Comparison of ENCODE assay signal across 8 mouse cellular contexts in the genomic region with DNA sequence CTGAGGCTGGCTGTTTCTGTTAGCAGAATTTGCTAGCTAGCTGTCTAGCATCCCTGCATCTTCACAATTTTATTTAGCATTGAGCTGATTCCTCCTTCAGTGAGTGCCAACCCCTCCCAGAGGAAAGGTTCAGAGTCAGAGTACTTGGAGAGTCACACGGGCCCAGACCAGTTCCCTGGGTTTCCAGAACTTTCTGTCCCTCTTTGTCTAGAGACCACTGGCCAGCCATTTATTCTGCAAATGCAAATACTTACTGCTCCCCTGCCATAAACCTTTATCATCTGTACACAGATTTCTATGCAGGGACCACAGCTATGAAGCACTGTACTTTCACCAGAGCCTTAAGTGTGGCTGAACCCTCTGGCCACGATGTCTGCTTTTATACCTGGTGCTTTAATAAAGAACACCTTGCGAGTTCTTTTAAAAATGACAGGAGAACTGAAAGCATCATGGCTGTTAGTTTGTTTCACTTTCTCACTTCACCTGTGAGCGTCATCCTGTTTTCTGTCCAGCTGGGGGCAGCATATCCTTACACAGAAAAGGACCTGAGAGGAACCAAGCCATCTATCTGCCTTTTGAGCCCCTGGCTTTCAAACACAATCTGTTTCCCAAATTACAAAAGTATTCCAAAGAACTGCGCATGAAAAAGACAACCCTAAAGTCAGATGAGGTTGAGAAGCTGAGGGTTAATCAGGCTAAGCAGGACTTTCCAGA.
DNase-seq lines count a peak whose midpoint lies in the region; ATAC-seq and TF ChIP-seq lines count a peak whose summit lies in the region.

No protein-coding gene starts in this region.

- no peaks in the 10 kb centered on the region for H3K9me3 ChIP-seq in liver, embryonic 12.5 days (replicated peaks)
- no peaks in the 10 kb centered on the region for H3K9me3 ChIP-seq in liver, embryonic 14.5 days (ENCODE audit: control insufficient read depth, low read length)
- H3K9me3 ChIP-seq in neural tube, embryonic 14.5 days (ENCODE audit: control insufficient read depth, low read length), result no peaks in the 10 kb centered on the region

- TF ChIP-seq CTCF in liver, adult 2 months (IDR thresholded peaks at IDR 0.05; ENCODE audit: low read depth, low read length), result peak; percentile 26
- peak; percentile 39; the same call in 1 of the 2 replicates for TF ChIP-seq CTCF in liver, embryonic 14.5 days (IDR thresholded peaks at IDR 0.05; ENCODE audit: low read depth)

- TF ChIP-seq EP300 in liver, embryonic 14.5 days (IDR thresholded peaks at IDR 0.05; ENCODE audit: low read depth), result no peak

- 24% methylated on average over 5 of the region's 5 CpGs for WGBS in liver, adult 2 months
- WGBS in liver, embryonic 12.5 days (ENCODE audit: insufficient replicate concordance), result 35% methylated on average over 5 of the region's 5 CpGs
- 22% methylated on average over 5 of the region's 5 CpGs for WGBS in liver, embryonic 14.5 days (ENCODE audit: insufficient replicate concordance)
- WGBS in neural tube, embryonic 14.5 days, result 39% methylated on average over 5 of the region's 5 CpGs

- no peaks in the 10 kb centered on the region for H3K36me3 ChIP-seq in liver, adult 2 months (ENCODE audit: control insufficient read depth, insufficient read depth, low read length)
- no peaks in the 10 kb centered on the region for H3K36me3 ChIP-seq in liver, embryonic 12.5 days
- no peaks in the 10 kb centered on the region for H3K36me3 ChIP-seq in liver, embryonic 14.5 days (replicated peaks; ENCODE audit: control insufficient read depth, insufficient read depth, low read depth)
- H3K36me3 ChIP-seq in neural tube, embryonic 14.5 days (ENCODE audit: control insufficient read depth, insufficient read depth, low read length), result no peaks in the 10 kb centered on the region

- H3K9ac ChIP-seq in liver, adult 2 months (ENCODE audit: low read depth, low read length), result no peak overlapping the region
- H3K9ac ChIP-seq in liver, embryonic 12.5 days, result no peak overlapping the region
- H3K9ac ChIP-seq in liver, embryonic 14.5 days (replicated peaks), result no peak overlapping the region
- H3K9ac ChIP-seq in neural tube, embryonic 14.5 days (replicated peaks; ENCODE audit: low read depth, low read length), result no peak overlapping the region

- peak; percentile 40 for DNase-seq in liver, adult 2 months (ENCODE audit: extremely low read depth, low read depth, low spot score)
- peak; percentile 24 to 29 for DNase-seq in adrenal gland, adult 18-20 months (ENCODE audit: low spot score in 2 of 2)
- DNase-seq in fibroblast of lung, adult 2 months (ENCODE audit: low read depth), result peak; percentile 19
- peak in 2 of 3 experiments; percentile 0 to 1 for DNase-seq in liver, embryonic 14.5 days (ENCODE audit: low read depth in 3 of 3, low spot score in 3 of 3)
- DNase-seq in c-Kit-positive CD71-positive TER-119-positive erythroid progenitor cells, embryonic 14.5 days (ENCODE audit: low spot score), result no peak

- H3K27me3 ChIP-seq in liver, adult 2 months (ENCODE audit: control insufficient read depth, insufficient read depth, low read length), result no peaks in the 10 kb centered on the region
- H3K27me3 ChIP-seq in liver, embryonic 12.5 days (replicated peaks), result no peaks in the 10 kb centered on the region
- H3K27me3 ChIP-seq in liver, embryonic 14.5 days (ENCODE audit: control insufficient read depth, insufficient read depth, low read length), result no peaks in the 10 kb centered on the region
- H3K27me3 ChIP-seq in neural tube, embryonic 14.5 days (ENCODE audit: control insufficient read depth, insufficient read depth, low read length), result no peaks in the 10 kb centered on the region

- ATAC-seq in liver, embryonic 12.5 days, result no peak
- ATAC-seq in inflammation-experienced regulatory T-cells, adult 6 months, result peak; percentile 86
- ATAC-seq in liver, embryonic 14.5 days (ENCODE audit: insufficient read depth), result no peak
- ATAC-seq in neural tube, embryonic 14.5 days (ENCODE audit: low read depth), result peak; percentile 84

- H3K4me2 ChIP-seq in liver, embryonic 12.5 days, result no peak overlapping the region
- no peak overlapping the region for H3K4me2 ChIP-seq in liver, embryonic 14.5 days (ENCODE audit: low read depth)
- H3K4me2 ChIP-seq in neural tube, embryonic 14.5 days (ENCODE audit: low read depth, low read length), result no peak overlapping the region

- TF ChIP-seq POLR2A in liver, adult 2 months (IDR thresholded peaks at IDR 0.05; ENCODE audit: extremely low read depth, insufficient read depth, low read length), result no peak

- no peaks in the 10 kb centered on the region for H3K79me2 ChIP-seq in liver, adult 2 months (ENCODE audit: control insufficient read depth, insufficient read depth, low read length)

- H3K4me1 ChIP-seq in liver, adult 2 months (ENCODE audit: control insufficient read depth, insufficient read depth, low read length), result peaks cover 3% of the 10 kb centered on the region
- H3K4me1 ChIP-seq in liver, embryonic 12.5 days, result no peaks in the 10 kb centered on the region
- H3K4me1 ChIP-seq in liver, embryonic 14.5 days (replicated peaks; ENCODE audit: control insufficient read depth in 2 of 2, insufficient read depth in 2 of 2, low read length in 1 of 2), result no peaks in the 10 kb centered on the region
- no peaks in the 10 kb centered on the region for H3K4me1 ChIP-seq in neural tube, embryonic 14.5 days (ENCODE audit: control insufficient read depth, insufficient read depth, low read length)

- no peak overlapping the region for H3K4me3 ChIP-seq in liver, adult 2 months (ENCODE audit: insufficient read depth, low read depth, low read length)
- H3K4me3 ChIP-seq in liver, embryonic 12.5 days, result no peak overlapping the region
- no peak overlapping the region for H3K4me3 ChIP-seq in liver, embryonic 14.5 days (ENCODE audit: insufficient read depth in 1 of 2, low read depth in 2 of 2, low read length in 2 of 2)
- no peak overlapping the region for H3K4me3 ChIP-seq in neural tube, embryonic 14.5 days (ENCODE audit: low read depth, low read length)

- no peak overlapping the region for H3K27ac ChIP-seq in liver, adult 2 months (replicated peaks; ENCODE audit: insufficient read depth, low read depth, low read length)
- no peak overlapping the region for H3K27ac ChIP-seq in liver, embryonic 12.5 days
- no peak overlapping the region for H3K27ac ChIP-seq in liver, embryonic 14.5 days
- no peak overlapping the region for H3K27ac ChIP-seq in neural tube, embryonic 14.5 days (ENCODE audit: low read depth, low read length)

Comparison
In these comparisons a context has a peak if more than half of its experiments do, and no peak if none do; other contexts are left out.
1. ATAC-seq: peak in inflammation-experienced regulatory T-cells, adult 6 months (single experiment) and neural tube, embryonic 14.5 days (single experiment); none in liver, embryonic 12.5 days (single experiment) and liver, embryonic 14.5 days (single experiment).